Mouse (Mus musculus) liver, embryonic 12.5 days (tissue): ENCODE results near the gene Ddx17. TPM values are rescaled to one million over a fixed set of nuclear protein-coding genes. Genes with fewer than 3 reads are reported as not detected.
A peak's percentile ranks its signal among the peaks of the same experiment; 100 is the strongest.

Source experiments
- ATAC-seq: fragments of 200-750 bp; cut with Nextera tagmentation; 2 replicates; pipeline ENCODE4 v1.8.0; 2017; ENCODE audit warnings: moderate number of reproducible peaks, mild to moderate bottlenecking, moderate library complexity
- H3K27ac ChIP-seq: fragments of 300-500 bp; sonication (generic); 2 replicates; pipeline ENCODE4 v1.5.1; 2016; ENCODE audit warnings: mild to moderate bottlenecking
- H3K27me3 ChIP-seq: fragments of 300-500 bp; sonication (generic); replicated peaks from 2 replicates; pipeline ENCODE4 v1.6.1; 2016; ENCODE audit warnings: mild to moderate bottlenecking, moderate library complexity
- H3K36me3 ChIP-seq: fragments of 300-500 bp; sonication (generic); 2 replicates; pipeline ENCODE4 v1.6.1; 2016; ENCODE audit warnings: mild to moderate bottlenecking, moderate library complexity
- H3K4me1 ChIP-seq: fragments of 300-500 bp; sonication (generic); 2 replicates; pipeline ENCODE4 v1.6.1; 2016
- H3K4me2 ChIP-seq: fragments of 300-500 bp; sonication (generic); 2 replicates; pipeline ENCODE4 v1.6.1; 2016; ENCODE audit warnings: mild to moderate bottlenecking, moderate library complexity
- H3K4me3 ChIP-seq: fragments of 300-500 bp; sonication (generic); 2 replicates; pipeline ENCODE4 v1.5.1; 2016; ENCODE audit warnings: mild to moderate bottlenecking, moderate library complexity
- H3K9ac ChIP-seq: fragments of 300-500 bp; sonication (generic); 2 replicates; pipeline ENCODE4 v1.6.1; 2016; ENCODE audit warnings: mild to moderate bottlenecking, moderate library complexity
- H3K9me3 ChIP-seq: fragments of 300-500 bp; sonication (generic); replicated peaks from 2 replicates; pipeline ENCODE4 v1.6.1; 2016; ENCODE audit warnings: mild to moderate bottlenecking, moderate library complexity
- WGBS: fragments of 180-500 bp; shearing (Covaris S2); methylation state at CpG from one replicate; pipeline ENCODE4 v1.1.7; 2016; ENCODE audit not compliant: insufficient replicate concordance; 5-methylcytosine and 5-hydroxymethylcytosine counted together
- polyA plus RNA-seq: library from polyadenylated mRNA; unstranded; fragments of >200 nt; fragmentation: Nextera tagmentation; extraction: Ambion mirVana; gene quantifications from 2 replicates; pipeline ENCODE4 v1.2.1, GENCODE M21; 2016

The Ddx17 gene
- polyA plus RNA-seq, 1 experiment from 2014 or later: 19.9 TPM

GRCm38 (mm10) chr15:79516171-79517096, 30.1 kb downstream of the Ddx17 start, which contains the start of gene Kdelr3:
TSS of gene Kdelr3 (plus strand) at chr15:79516411.
- Histone ChIP-seq H3K36me3 (no peaks in the 10 kb centered on the region), H3K9me3 (no peaks in the 10 kb centered on the region), H3K9ac (peak within 1 kb of the TSS; percentile 44; the same call in 1 of the 2 replicates), H3K27ac (no peak within 1 kb of the TSS), H3K4me2 (peak within 1 kb of the TSS; percentile 80), H3K27me3 (peaks cover 78% of the 10 kb centered on the region), H3K4me3 (peak within 1 kb of the TSS; percentile 53), H3K4me1 (peaks cover 40% of the 10 kb centered on the region)
- 2% methylated on average over 69 of the region's 71 CpGs for WGBS
- no peak for ATAC-seq

DNA sequence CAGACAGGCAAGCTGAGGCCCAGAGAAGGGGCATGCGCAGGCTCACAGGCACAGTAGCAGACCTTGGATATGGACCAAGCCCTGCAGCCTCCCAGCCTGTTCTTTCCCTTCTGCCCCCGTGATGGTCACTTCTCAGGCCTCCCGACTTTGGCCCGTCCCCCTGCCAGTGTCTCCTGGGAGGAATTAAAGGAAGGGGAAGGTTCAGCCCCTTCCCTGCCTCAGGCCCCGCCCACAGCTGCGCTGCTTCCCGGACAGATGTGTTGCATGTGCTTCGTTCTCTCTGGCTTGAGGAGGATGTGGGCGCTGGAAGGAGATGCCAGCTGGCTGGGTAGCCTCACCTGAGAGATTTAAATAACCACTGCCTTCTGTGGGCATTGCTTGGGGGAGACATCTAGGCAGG, 32.6 kb downstream of the Ddx17 start:
- Histone ChIP-seq H3K27ac (no peak overlapping the region), H3K4me1 (peaks cover 32% of the 10 kb centered on the region), H3K4me2 (no peak overlapping the region), H3K36me3 (no peaks in the 10 kb centered on the region), H3K9ac (no peak overlapping the region), H3K9me3 (no peaks in the 10 kb centered on the region), H3K4me3 (no peak overlapping the region), H3K27me3 (peaks cover 100% of the 10 kb centered on the region)
- WGBS: 12% methylated on average over 9 of the region's 9 CpGs
- ATAC-seq: no peak

DNA sequence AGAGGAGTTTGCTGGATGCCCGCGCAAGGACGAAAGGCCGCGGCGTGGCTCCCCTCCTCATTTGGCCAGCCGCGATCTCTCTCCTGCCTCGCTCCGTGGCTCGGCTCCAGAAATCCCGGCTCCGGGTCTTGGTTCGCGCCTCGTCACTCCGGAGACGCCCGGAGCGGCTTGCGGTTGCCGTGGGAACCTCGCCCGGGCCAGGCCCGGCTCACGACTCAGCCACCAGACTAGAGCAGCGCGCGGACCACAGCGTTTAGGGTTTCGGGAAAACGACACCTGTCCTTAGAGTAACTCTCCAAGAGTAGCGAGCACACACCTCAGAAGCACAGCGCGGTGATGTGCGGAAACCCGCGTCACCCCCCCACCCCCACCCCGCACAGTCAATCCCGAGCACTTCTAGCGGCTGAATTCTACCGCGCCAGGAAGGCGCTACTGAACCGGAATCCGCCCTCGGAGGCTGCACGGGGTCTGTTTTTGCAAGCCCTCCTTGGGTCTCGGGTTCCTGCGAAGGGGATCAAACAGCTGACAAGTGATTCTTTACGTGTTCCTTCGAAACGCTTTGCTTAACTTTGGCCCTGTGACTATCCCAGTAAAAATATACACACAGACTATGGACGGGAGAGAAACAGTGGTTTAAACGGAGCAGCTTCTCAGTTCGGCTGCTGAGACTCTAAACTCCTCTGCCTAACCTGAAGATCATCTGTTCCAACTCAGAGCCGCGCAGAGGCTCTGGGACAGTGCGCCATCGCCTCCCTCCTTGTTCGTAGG, 34.8 kb downstream of the Ddx17 start:
- no peak for ATAC-seq
- Histone ChIP-seq H3K4me1 (peaks cover 16% of the 10 kb centered on the region), H3K4me2 (peak overlapping the region; percentile 60), H3K27ac (no peak overlapping the region), H3K36me3 (no peaks in the 10 kb centered on the region), H3K9me3 (no peaks in the 10 kb centered on the region), H3K27me3 (peaks cover 100% of the 10 kb centered on the region), H3K9ac (no peak overlapping the region), H3K4me3 (peak overlapping the region; percentile 39)
- 3% methylated on average over 61 of the region's 61 CpGs for WGBS

DNA sequence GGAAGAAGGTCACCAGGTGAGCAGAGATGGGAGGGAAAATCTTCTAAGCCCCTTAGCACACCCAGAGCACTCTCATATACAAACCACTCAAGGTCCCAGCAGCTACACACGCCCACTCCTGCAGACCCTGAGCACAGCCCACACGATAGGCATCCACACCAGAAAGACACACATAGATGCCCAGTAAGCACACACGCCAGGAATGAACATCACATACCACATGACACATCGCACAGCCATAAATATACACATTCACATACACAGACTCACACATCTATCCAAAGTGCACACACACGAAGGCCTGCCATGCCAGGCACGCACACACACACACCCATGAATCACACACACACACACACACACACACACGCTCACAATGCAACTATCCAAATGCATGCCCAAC, 36.1 kb downstream of the Ddx17 start:
- Histone ChIP-seq H3K27ac (no peak overlapping the region), H3K4me3 (no peak overlapping the region), H3K9me3 (no peaks in the 10 kb centered on the region), H3K36me3 (no peaks in the 10 kb centered on the region), H3K4me2 (no peak overlapping the region), H3K9ac (no peak overlapping the region), H3K27me3 (peaks cover 100% of the 10 kb centered on the region), H3K4me1 (peaks cover 16% of the 10 kb centered on the region)
- ATAC-seq: no peak
- WGBS: 62% methylated on average over 7 of the region's 7 CpGs

DNA sequence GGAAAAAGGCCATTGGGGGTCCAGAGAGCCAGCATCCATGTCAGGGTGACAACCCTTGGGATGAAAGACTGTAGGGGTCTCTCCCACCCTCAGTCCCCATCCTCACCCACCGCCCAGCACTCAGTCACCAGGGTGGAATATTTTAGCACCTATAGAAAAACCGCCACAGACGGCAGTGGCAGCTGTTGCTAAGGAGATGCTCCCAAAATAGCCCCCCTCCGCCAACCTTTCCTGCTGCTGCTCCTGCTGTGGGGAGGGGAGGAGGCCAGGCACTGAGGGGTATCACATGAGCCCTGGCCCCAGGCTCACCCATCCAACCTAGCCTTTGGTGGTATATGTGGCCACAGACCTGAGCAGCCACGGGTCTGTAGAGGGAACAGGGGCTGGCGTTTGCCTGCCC, 36.5 kb downstream of the Ddx17 start:
- H3K36me3 ChIP-seq: no peaks in the 10 kb centered on the region
- peaks cover 20% of the 10 kb centered on the region for H3K4me1 ChIP-seq
- H3K4me2 ChIP-seq: no peak overlapping the region
- no peaks in the 10 kb centered on the region for H3K9me3 ChIP-seq
- no peak overlapping the region for H3K9ac ChIP-seq
- H3K27ac ChIP-seq: no peak overlapping the region
- ATAC-seq: no peak
- peaks cover 100% of the 10 kb centered on the region for H3K27me3 ChIP-seq
- no peak overlapping the region for H3K4me3 ChIP-seq
- 24% methylated on average over 6 of the region's 6 CpGs for WGBS

DNA sequence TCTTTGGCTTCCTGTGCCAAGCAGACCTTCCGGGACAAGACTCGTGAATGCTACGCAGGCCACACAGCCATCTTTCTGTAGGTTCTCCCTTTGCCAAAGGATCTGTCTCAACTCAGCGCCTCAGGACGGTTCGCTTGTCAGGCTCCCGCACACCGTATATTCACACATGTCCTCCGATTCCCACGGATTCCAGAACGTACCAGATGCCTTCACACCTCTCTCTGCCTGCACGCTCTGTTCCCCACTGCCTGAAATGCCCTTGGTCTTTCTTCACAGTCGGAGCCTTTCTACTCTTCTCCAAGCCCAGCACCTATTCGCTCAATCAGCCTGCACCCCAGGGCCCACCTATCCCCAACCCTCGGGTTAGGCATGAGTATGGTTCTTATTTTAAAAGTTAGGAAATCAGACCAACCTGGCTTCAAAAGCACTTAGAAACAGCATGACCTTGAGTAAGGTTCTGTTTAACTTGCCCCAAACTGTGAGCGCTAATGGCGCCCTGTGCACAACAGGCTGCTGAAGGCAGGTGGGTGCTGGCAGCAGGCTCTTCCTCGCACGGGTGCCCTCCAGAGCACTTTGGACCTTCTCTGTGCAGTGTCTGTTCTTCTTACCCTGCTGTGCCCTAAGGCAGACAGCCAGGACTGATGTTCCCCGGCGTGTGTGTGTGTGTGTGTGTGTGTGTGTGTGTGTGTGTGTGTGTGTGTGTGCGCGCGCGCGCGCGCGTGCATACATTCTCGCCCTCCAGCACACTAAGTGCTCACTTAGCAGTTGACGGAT, 39.3 kb downstream of the Ddx17 start:
- Histone ChIP-seq H3K27ac (no peak overlapping the region), H3K9me3 (no peaks in the 10 kb centered on the region), H3K4me1 (peaks cover 22% of the 10 kb centered on the region), H3K36me3 (no peaks in the 10 kb centered on the region), H3K9ac (no peak overlapping the region), H3K4me3 (no peak overlapping the region), H3K27me3 (peaks cover 100% of the 10 kb centered on the region), H3K4me2 (no peak overlapping the region)
- no peak for ATAC-seq
- WGBS: 39% methylated on average over 31 of the region's 31 CpGs

- H3K27me3 ChIP-seq: peaks cover 100% of the 10 kb centered on the region
- ATAC-seq: no peak
- WGBS: 23% methylated on average over 7 of the region's 7 CpGs
- H3K4me2 ChIP-seq: no peak overlapping the region
- no peak overlapping the region for H3K27ac ChIP-seq
- H3K9me3 ChIP-seq: no peaks in the 10 kb centered on the region
- H3K9ac ChIP-seq: no peak overlapping the region
- H3K4me3 ChIP-seq: no peak overlapping the region
- peaks cover 19% of the 10 kb centered on the region for H3K4me1 ChIP-seq
- no peaks in the 10 kb centered on the region for H3K36me3 ChIP-seq
Measured at GRCm38 (mm10) chr15:79506460-79506859, 40.1 kb downstream of the Ddx17 start.

DNA sequence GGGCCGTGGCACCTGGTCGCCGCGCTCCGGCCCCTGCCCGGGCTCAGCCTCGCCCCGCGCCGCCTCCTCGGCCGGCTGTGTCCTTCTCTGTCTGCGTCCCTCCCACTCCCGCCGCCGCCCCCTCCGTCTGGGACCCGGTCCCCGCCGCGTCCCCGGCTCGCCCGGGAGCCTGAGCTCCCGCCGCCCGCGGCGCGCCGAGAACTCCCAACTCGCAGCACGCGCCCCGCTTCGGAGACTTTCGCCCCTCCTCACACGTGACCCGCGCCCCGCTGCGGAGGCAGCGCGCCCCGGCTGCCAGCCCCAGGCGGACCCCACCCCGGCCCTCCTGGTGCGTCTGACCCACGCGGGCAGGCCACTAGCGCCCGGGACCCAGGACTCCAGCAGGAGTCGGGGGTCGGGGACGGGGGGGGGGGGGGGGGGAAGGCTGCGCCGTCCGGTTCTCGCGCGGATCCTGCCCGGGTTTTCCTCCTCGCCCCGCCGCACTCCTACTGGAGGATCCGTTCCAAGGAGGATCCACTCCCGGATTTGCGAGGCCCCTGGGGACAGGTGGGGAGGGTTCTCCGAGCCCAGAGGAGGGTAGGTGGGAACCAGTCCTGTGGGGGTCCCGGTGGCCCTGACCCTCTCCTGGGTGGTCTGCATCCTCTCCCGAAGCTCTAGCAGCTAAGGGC, 40.8 kb downstream of the Ddx17 start:
- peak overlapping the region; percentile 75 for H3K4me2 ChIP-seq
- peak overlapping the region; percentile 29; the same call in 1 of the 2 replicates for H3K9ac ChIP-seq
- under 1% methylated on average over 66 of the region's 71 CpGs for WGBS
- H3K27ac ChIP-seq: no peak overlapping the region
- peak overlapping the region; percentile 51 for H3K4me3 ChIP-seq
- no peak for ATAC-seq
- H3K9me3 ChIP-seq: no peaks in the 10 kb centered on the region
- peaks cover 100% of the 10 kb centered on the region for H3K27me3 ChIP-seq
- H3K4me1 ChIP-seq: peaks cover 15% of the 10 kb centered on the region
- no peaks in the 10 kb centered on the region for H3K36me3 ChIP-seq

DNA sequence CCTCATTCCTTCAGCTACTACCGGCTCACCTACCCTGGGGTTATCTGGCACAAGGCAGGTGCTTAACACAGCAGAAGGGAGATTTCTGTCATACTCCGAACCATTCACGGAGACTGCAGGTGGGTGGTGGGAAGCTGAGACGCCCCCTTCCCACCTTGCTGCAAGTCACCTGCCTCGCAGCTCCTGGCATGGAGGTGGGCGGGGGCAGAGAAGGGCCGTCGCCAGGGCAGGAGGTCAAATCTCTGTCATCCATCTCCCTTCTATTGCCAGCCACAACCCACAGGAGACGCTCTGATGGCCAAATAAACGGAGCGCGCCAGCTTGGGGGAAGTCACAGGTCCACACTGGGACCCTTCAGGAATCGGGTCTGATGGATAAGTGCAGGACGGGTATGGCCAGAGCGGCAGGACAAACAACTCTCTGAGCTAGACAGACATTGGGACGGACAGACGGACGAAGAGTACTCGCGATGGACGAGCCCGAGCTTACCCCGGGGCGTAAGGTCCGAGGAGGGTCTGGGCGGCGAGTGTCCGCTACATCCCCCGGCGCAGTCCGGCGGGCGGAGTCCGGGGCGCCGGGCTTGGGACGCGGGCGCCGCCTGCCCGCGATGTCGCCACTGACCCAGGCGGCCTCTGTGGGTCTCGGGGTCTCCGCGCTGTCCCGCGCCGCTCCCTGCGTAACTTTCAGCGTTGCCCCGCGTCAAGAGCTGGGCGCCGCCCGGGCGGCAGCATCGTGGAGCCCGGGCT, 41.7 kb downstream of the Ddx17 start, which contains the start of gene Kcnj4:
Kcnj4 (minus strand) TSS at position 535 of the 746 bp plus-strand sequence.
- Histone ChIP-seq H3K4me3 (peak within 1 kb of the TSS; percentile 51), H3K4me1 (peaks cover 15% of the 10 kb centered on the region), H3K9me3 (no peaks in the 10 kb centered on the region), H3K27me3 (peaks cover 100% of the 10 kb centered on the region), H3K27ac (no peak within 1 kb of the TSS), H3K36me3 (no peaks in the 10 kb centered on the region), H3K9ac (peak within 1 kb of the TSS; percentile 29; the same call in 1 of the 2 replicates), H3K4me2 (peak within 1 kb of the TSS; percentile 75)
- ATAC-seq: no peak
- WGBS: 2% methylated on average over 54 of the region's 60 CpGs

DNA sequence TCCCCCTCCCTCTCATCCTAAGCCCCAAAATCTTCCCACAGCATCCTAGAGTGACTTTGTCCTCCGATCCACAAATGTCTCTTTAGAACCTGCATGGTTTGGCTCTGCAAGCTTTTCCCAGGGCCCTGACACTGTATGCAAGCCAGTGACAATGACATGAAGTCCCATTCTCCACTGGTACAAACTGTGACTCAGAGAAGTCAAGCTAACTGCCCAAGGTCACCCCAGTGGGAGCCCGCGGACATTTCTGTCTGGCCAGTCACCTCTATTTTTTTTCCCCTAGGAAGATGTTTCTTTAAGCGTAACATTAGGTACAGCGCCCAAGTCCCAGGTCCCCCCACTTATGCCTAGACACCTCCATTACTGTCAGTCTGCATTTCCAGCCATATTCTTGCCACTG, 43.1 kb downstream of the Ddx17 start:
- H3K4me2 ChIP-seq: no peak overlapping the region
- 60% methylated on average over 5 of the region's 5 CpGs for WGBS
- no peak overlapping the region for H3K4me3 ChIP-seq
- no peak overlapping the region for H3K9ac ChIP-seq
- H3K27me3 ChIP-seq: peaks cover 100% of the 10 kb centered on the region
- no peak for ATAC-seq
- H3K36me3 ChIP-seq: no peaks in the 10 kb centered on the region
- H3K4me1 ChIP-seq: peaks cover 15% of the 10 kb centered on the region
- H3K27ac ChIP-seq: no peak overlapping the region
- H3K9me3 ChIP-seq: no peaks in the 10 kb centered on the region
